Mouse (Mus musculus) left cerebral cortex, postnatal 4 days (tissue): ENCODE measurements around the gene Setd2. TPM values are rescaled to one million over a fixed set of nuclear protein-coding genes. Genes with fewer than 3 reads are reported as not detected.

Source experiments
- DNase-seq: peaks from one replicate; pipeline ENCODE4 v3.0.0-alpha.2; 2022
- intact Hi-C: fragments of 180-260 bp; cut with DNase I; formaldehyde crosslinking; loops from one replicate; pipeline ENCODE4 v1.15.1; 2025
- total RNA-seq, 2 experiments: library from RNA; stranded (reverse); gene quantifications; 2 replicates each; pipeline ENCODE4 v1.2.3; 2021

Gene Setd2
- total RNA-seq, 2 experiments from 2014 or later: 96.2 to 99.1 TPM

DNA sequence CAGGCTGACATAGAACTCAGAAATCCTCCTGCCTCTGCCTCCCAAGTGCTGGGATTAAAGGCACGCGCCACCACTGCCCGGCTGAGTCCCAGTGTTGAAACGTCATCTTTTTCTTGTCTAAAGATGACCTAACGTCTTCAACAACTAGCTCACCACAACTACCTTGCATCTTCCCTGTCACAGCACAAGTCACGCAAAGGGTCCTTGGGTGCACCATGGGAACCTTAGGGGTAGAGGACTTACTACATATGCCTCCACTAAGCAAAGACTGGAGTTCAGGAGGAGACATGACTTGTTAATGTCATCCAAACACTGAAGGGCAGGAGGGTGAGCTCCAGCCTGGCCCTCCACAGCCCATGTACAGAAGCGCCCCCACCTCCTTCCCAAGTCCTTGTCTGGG lies 88.3 kb downstream of the Setd2 start:
- no peak for DNase-seq
- intact Hi-C loops: no loop called here

GRCm38 (mm10) chr9:110622621-110623219 lies 90.3 kb downstream of the Setd2 start:
- intact Hi-C loops: no loop called here
- no peak for DNase-seq

- intact Hi-C loops: no loop called here
- no peak for DNase-seq
Observed at GRCm38 (mm10) chr9:110623416-110624195, 91.2 kb downstream of the Setd2 start.

GRCm38 (mm10) chr9:110624361-110625166 lies 92.2 kb downstream of the Setd2 start, which contains the start of gene Nradd:
TSS of gene Nradd (minus strand) at chr9:110624452.
- intact Hi-C loops: no loop called here
- DNase-seq: peak; percentile 94

- no peak for DNase-seq
- intact Hi-C loops: no loop called here
Observed at GRCm38 (mm10) chr9:110625350-110625908, 93.0 kb downstream of the Setd2 start.

DNA sequence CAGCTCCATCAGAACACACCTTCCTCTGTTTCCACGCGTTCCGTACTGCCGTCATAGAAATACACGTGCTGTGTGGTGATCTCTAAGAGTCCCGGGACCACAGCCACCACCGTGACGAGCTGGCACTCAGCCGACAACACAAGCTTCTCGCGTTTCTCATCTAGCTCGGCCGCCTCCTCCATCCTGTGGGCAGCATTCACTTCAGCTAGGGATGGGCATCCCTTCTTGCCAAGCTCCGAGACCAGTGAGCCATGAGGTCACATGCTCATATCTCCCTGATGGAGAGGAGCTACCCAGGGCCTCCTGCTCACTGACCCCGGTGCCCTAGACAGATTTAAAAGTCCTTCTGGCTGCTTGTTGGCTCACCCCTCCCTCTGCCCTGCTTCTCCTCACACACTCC lies 97.8 kb downstream of the Setd2 start:
- DNase-seq: no peak
- intact Hi-C loops: no loop called here

DNA sequence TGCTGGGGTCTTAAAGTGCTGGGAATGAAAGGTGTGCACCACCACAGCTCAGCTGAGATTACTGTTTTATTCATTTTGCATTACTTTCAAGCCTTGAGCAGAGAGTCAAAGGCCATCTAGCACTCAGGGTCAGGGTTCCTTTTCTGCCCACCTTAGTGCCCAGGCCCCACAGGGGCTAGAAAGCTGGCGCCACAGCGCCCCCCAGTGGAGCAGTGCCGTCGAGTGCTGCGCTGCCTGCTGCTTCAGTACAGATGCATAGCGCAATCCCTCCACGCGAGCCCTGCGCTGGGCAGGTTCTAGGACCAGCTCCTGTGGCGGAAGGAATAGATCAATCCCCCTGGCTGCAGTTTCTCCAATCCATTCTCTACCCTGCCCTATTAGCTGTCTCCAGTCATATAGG lies 98.8 kb downstream of the Setd2 start:
- peak; percentile 75 for DNase-seq
- intact Hi-C loops: no loop called here

DNA sequence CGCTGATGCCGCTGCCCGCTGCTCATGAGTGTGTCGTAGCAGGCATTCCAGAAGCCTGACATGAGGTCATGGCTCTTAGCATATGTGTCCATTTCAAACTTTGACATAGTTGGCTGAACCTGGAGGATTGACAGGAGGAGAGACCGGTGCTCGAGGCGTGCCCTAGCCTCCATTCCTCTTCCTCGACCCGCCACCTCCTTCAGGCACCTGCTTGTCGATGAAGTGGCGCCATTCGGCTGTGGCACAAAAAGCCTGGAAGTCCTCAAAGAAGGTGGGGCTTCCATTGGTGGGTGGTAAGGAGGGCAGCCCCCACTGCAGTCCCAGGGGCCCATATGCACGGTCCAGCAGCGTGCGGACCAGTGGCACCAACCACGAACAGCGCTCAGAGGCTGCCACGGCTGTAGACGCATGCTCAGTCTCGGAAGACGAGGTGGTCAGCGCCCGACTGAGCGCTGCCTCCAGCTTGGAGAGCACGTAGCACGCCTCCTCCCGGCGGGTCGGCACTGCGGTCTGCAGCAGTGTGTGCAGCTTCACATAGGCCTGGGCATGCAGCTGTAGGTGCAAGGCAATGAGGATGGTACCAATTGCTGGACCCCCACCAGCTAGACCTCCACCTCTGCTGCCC lies 99.4 kb downstream of the Setd2 start:
- DNase-seq: no peak
- intact Hi-C loops: no loop called here

GRCm38 (mm10) chr9:110632671-110633070 lies 100.3 kb downstream of the Setd2 start:
- DNase-seq: no peak
- intact Hi-C loops: no loop called here

GRCm38 (mm10) chr9:110633882-110634281 lies 101.5 kb downstream of the Setd2 start:
- intact Hi-C loops: no loop called here
- DNase-seq: no peak

DNA sequence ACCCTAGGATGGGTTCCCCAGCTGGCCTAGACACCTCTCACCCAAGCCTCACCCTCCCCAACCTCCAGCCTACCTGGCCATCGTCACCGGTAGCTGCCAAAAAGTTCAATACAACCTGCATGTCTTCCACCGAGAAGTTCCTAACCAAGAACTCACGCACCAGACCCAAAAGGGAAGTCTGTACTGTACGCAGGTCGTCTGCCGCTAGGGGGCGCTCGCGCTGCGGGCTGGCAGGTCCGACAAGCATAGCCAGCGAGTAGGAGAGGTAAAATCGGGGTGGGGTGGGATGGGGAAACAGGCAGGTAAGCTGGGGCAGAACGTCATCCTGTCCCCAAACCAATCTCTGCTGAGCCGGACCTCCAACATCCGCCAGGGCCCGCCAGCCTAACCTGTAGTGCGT lies 102.8 kb downstream of the Setd2 start:
- intact Hi-C loops: loop anchor here (5.0 kb wide), 1 partner anchor 62 kb away; no protein-coding TSS in a partner anchor
- DNase-seq: peak; percentile 90

DNA sequence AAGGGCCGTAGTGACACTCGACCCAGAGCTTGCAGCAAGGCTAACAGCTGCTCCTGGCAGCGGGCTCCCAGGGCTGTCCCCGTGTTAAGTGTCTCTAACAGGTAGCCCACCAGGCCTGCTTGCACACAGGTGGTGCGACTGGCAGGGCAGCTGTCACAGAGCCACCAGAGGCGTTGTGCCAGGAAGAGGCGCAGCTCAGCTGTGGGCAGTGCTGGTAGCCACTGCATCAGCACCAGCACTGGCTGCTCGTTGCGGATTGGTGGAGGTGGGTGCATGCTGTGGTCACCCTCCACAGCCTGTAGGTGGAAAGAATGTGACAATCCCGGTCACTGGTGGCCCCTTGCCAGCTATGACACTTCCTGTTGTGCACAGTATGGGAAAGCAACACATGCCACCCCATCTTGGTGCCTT lies 106.2 kb downstream of the Setd2 start:
- peak; percentile 67 for DNase-seq
- intact Hi-C loops: loop anchor here (5.0 kb wide), 1 partner anchor 59 kb away; no protein-coding TSS in a partner anchor

DNA sequence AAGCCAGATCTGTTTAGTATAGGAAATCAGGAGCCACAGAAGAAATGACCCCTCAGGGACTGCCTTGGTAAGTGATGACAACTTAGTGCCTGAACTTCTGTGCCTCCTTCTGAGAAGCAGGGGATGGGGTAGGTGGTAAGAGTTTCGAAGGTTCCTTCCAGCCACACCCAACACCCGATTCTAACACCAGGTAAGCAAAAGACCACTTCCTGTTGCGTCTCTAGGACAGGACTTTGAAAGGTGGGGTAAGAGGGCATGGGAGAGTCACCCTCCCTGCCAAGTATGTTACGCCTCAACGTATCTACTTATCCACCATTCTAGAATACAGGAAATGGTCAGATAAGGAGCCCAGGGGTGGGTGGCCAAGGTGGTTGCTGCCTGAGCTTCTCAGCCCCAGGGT lies 108.6 kb downstream of the Setd2 start:
- no peak for DNase-seq
- intact Hi-C loops: no loop called here

GRCm38 (mm10) chr9:110642812-110643524 lies 110.6 kb downstream of the Setd2 start:
- intact Hi-C loops: no loop called here
- DNase-seq: no peak

DNA sequence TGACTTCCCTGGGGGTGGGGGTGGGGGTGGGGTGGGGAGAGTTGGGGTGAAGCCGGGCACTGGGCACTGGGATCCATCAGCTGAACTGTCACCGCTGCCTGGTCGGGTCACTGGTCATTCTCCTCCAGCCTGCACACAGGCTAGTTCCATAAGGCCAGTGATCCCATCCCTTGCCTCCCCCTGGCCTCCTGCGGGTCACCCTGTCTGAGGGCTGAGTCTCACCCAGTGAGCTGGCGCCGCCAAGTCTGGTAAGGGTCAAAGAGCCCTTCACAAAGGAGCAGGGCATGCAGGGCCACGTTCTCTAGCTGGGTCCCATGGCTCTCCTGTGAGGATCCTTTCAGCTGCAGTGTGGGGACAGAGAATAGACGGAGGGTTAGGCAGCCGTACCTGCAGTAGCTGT lies 111.4 kb downstream of the Setd2 start:
- no peak for DNase-seq
- intact Hi-C loops: no loop called here

DNA sequence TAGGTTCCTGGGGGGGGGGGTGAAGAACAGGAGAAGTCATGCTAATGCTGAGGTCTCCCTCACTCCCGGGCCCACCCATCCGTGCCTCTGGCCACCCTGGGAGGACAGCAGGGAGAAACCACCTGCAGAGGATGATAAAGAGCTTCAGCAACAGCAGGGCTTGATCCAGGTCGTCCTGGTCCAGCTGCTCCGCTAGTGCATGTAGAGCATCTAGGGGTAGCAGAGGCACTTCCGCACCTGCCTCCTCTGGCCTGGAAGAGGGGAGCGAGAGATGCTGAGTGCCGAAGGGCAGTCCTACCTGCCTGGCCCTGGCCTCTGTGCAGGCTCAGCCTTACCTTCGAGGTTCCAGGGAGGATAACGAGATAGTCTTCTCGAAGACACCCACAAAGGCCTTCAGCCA lies 111.9 kb downstream of the Setd2 start:
- DNase-seq: no peak
- intact Hi-C loops: no loop called here

GRCm38 (mm10) chr9:110645219-110645618 lies 112.8 kb downstream of the Setd2 start:
- intact Hi-C loops: no loop called here

GRCm38 (mm10) chr9:110649775-110650174 lies 117.4 kb downstream of the Setd2 start:
- intact Hi-C loops: no loop called here

More at GRCm38 (mm10) chr9:110645219-110645618, 112.8 kb downstream of the Setd2 start:
- DNase-seq: no peak

DNA sequence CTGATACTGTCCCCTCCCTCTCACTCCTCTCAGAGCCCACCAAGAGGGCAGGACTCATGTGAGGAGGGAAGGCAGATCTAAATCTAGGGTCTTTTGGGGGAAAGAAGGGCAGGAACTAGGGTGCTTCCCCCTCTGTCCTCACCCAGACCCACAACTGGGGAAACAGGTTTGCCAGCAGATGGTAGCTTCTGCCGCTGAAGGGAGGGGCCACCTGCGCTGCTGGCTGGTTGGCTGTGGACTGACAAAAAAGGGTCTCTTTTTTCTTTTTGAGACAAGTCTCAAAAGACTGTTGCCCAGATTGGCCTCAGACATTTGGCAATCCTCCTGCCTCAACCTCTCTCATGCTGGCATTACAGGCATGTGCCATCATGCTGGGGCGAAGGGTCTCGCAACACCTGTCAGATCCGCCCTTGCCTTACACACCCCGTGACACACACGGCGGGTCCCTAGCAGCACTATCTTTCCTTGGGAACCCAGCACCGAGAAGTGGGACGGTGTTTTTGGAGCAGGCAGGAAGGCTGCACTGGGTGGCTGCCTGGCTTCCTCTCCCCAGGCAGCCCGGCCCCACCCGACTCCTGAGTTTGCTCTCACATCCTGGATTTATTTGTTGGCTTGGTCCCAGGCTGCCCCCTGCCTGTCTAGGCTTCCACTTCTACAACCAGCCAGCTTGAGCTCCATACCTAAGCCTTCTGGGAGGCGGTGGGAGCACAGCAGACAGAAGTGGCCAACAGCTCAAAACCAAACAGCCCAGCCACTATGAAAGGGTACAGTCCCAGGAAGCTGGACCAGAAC lies 119.7 kb downstream of the Setd2 start:
- intact Hi-C loops: no loop called here
- DNase-seq: no peak

More at GRCm38 (mm10) chr9:110649775-110650174, 117.4 kb downstream of the Setd2 start:
- no peak for DNase-seq
